Mouse (Mus musculus) CH12.LX (cell line): Measurements from ENCODE around the gene AI837181. TPM values are rescaled to one million over a fixed set of nuclear protein-coding genes. Genes with fewer than 3 reads are reported as not detected.

Experiments used
- DNase-seq: peaks from one replicate; pipeline ENCODE4 v3.0.0-alpha.2; 2013; ENCODE audit errors: extremely low read depth
- H3K27ac ChIP-seq: 2 replicates; pipeline ENCODE4 v1.5.1; 2012; ENCODE audit warnings: low read depth, mild to moderate bottlenecking, control low read depth, moderate library complexity; ENCODE audit not compliant: insufficient read depth
- H3K27me3 ChIP-seq: replicated peaks from 2 replicates; pipeline ENCODE3; 2012; ENCODE audit warnings: inconsistent platforms
- H3K36me3 ChIP-seq, 2 experiments: replicated peaks in 1 of 2; 2 replicates each; pipeline versions ENCODE3 to v1.6.1; 2012; ENCODE audit warnings: inconsistent platforms in 1 of 2, low read length in 1 of 2, mild to moderate bottlenecking in 1 of 2, mixed read lengths in 1 of 2, moderate library complexity in 1 of 2; ENCODE audit not compliant: control insufficient read depth in 1 of 2, insufficient read depth in 1 of 2
- H3K4me1 ChIP-seq, 2 experiments: 2 replicates each; pipeline ENCODE4 v1.6.1; 2012; ENCODE audit warnings: inconsistent platforms in 1 of 2, moderate library complexity in 1 of 2; ENCODE audit not compliant: insufficient read depth in 2 of 2, control insufficient read depth in 1 of 2
- H3K4me2 ChIP-seq: 2 replicates; pipeline ENCODE4 v1.6.1; 2012; ENCODE audit warnings: low read depth, mild to moderate bottlenecking, control low read depth; ENCODE audit not compliant: poor library complexity, insufficient read depth, severe bottlenecking
- H3K4me3 ChIP-seq, 3 experiments: fragments of 150-350 bp in 1 of 3; sonication (generic) in 1 of 3; replicated peaks in 1 of 3; 2 replicates each; pipeline versions ENCODE3 to v1.5.1; 2011 to 2012; ENCODE audit warnings: low read depth in 2 of 3, low read length in 2 of 3, mild to moderate bottlenecking in 2 of 3, moderate library complexity in 2 of 3, control low read depth in 1 of 3, improper control_type of control experiment in 1 of 3, inconsistent platforms in 1 of 3, mixed read lengths in 1 of 3; ENCODE audit not compliant: poor library complexity in 1 of 3
- H3K79me2 ChIP-seq: replicated peaks from 2 replicates; pipeline ENCODE4 v1.6.1; 2012; ENCODE audit warnings: mild to moderate bottlenecking, moderate library complexity; ENCODE audit not compliant: control insufficient read depth, poor library complexity, insufficient read depth, severe bottlenecking; ENCODE audit errors: extremely low read depth
- H3K9ac ChIP-seq: 2 replicates; pipeline ENCODE4 v1.6.1; 2012; ENCODE audit warnings: low read depth, mild to moderate bottlenecking, control low read depth, moderate library complexity; ENCODE audit not compliant: insufficient read depth
- H3K9me3 ChIP-seq: replicated peaks from 2 replicates; pipeline ENCODE3; 2012; ENCODE audit warnings: low read length, inconsistent platforms, mixed read lengths
- CHD1 ChIP-seq: IDR thresholded peaks from 2 replicates; pipeline ENCODE4 v1.6.1; 2012; ENCODE audit warnings: low read depth, low read length, improper control_type of control experiment, inconsistent platforms
- CHD2 ChIP-seq: IDR thresholded peaks from 2 replicates; pipeline ENCODE4 v1.6.1; 2011; ENCODE audit warnings: low read length, improper control_type of control experiment
- CTCF ChIP-seq, 2 experiments: IDR thresholded peaks in 1 of 2; conservative IDR thresholded peaks in 1 of 2; 2 replicates each; pipeline ENCODE4 v1.5.1; 2011 to 2012; ENCODE audit warnings: low read depth in 2 of 2, low read length in 2 of 2, improper control_type of control experiment in 1 of 2, inconsistent platforms in 1 of 2, mild to moderate bottlenecking in 1 of 2, moderate library complexity in 1 of 2
- E2F4 ChIP-seq: IDR thresholded peaks from 2 replicates; pipeline ENCODE4 v1.6.1; 2011; ENCODE audit warnings: low read depth, low read length, improper control_type of control experiment; ENCODE audit not compliant: insufficient replicate concordance
- ELF1 ChIP-seq: IDR thresholded peaks from 2 replicates; pipeline ENCODE4 v1.6.1; 2014; ENCODE audit warnings: low read depth, mild to moderate bottlenecking, inconsistent platforms, low read length, improper control_type of control experiment
- EP300 ChIP-seq: IDR thresholded peaks from 2 replicates; pipeline ENCODE4 v1.6.1; 2011; ENCODE audit warnings: low read length, improper control_type of control experiment
- ETS1 ChIP-seq: conservative IDR thresholded peaks from 2 replicates; pipeline ENCODE4 v1.6.1; 2012; ENCODE audit warnings: low read depth, mild to moderate bottlenecking, inconsistent platforms, low read length, improper control_type of control experiment, moderate library complexity
- HCFC1 ChIP-seq: IDR thresholded peaks from 2 replicates; pipeline ENCODE4 v1.6.1; 2012; ENCODE audit warnings: low read depth, mild to moderate bottlenecking, inconsistent platforms, low read length, improper control_type of control experiment
- IRF4 ChIP-seq: IDR thresholded peaks from 2 replicates; pipeline ENCODE4 v1.6.1; 2014; ENCODE audit warnings: low read depth, mild to moderate bottlenecking, inconsistent platforms, low read length, improper control_type of control experiment
- JUND ChIP-seq: conservative IDR thresholded peaks from 2 replicates; pipeline ENCODE4 v1.6.1; 2011; ENCODE audit warnings: low read depth, low read length, improper control_type of control experiment
- KAT2A ChIP-seq: IDR thresholded peaks from 2 replicates; pipeline ENCODE4 v1.6.1; 2012; ENCODE audit warnings: low read length, improper control_type of control experiment, inconsistent platforms; ENCODE audit not compliant: insufficient replicate concordance
- MAFK ChIP-seq: IDR thresholded peaks from 2 replicates; pipeline ENCODE4 v1.6.1; 2011; ENCODE audit warnings: low read length, improper control_type of control experiment; ENCODE audit not compliant: insufficient replicate concordance
- MAX ChIP-seq: IDR thresholded peaks from 2 replicates; pipeline ENCODE4 v1.6.1; 2011; ENCODE audit warnings: low read length, improper control_type of control experiment
- MEF2A ChIP-seq: IDR thresholded peaks from 2 replicates; pipeline ENCODE4 v1.6.1; 2014; ENCODE audit warnings: low read depth, mild to moderate bottlenecking, inconsistent platforms, low read length, improper control_type of control experiment, borderline replicate concordance
- MXI1 ChIP-seq: IDR thresholded peaks from 2 replicates; pipeline ENCODE4 v1.6.1; 2011; ENCODE audit warnings: mild to moderate bottlenecking, low read depth, low read length, improper control_type of control experiment
- MYC ChIP-seq: IDR thresholded peaks from 2 replicates; pipeline ENCODE4 v1.6.1; 2011; ENCODE audit warnings: low read depth, mild to moderate bottlenecking, improper control_type of control experiment, low read length
- NRF1 ChIP-seq: IDR thresholded peaks from 2 replicates; pipeline ENCODE4 v1.6.1; 2014; ENCODE audit warnings: low read depth, mild to moderate bottlenecking, inconsistent platforms, low read length, improper control_type of control experiment, moderate library complexity
- PAX5 ChIP-seq: IDR thresholded peaks from 2 replicates; pipeline ENCODE4 v1.6.1; 2012; ENCODE audit warnings: low read length, inconsistent platforms, mixed read lengths
- RCOR1 ChIP-seq: conservative IDR thresholded peaks from 2 replicates; pipeline ENCODE4 v1.6.1; 2012; ENCODE audit warnings: low read depth, mild to moderate bottlenecking, inconsistent platforms, low read length, improper control_type of control experiment
- SMC3 ChIP-seq: IDR thresholded peaks from 2 replicates; pipeline ENCODE4 v1.6.1; 2011; ENCODE audit warnings: low read depth, low read length, improper control_type of control experiment
- TBP ChIP-seq: conservative IDR thresholded peaks from 2 replicates; pipeline ENCODE4 v1.6.1; 2011; ENCODE audit warnings: low read depth, low read length, improper control_type of control experiment
- TCF12 ChIP-seq: IDR thresholded peaks from 2 replicates; pipeline ENCODE4 v1.6.1; 2014; ENCODE audit warnings: low read depth, mild to moderate bottlenecking, inconsistent platforms, low read length, improper control_type of control experiment
- UBTF ChIP-seq: IDR thresholded peaks from 2 replicates; pipeline ENCODE4 v1.6.1; 2012; ENCODE audit warnings: low read depth, mild to moderate bottlenecking, inconsistent platforms, low read length, improper control_type of control experiment, moderate library complexity
- USF1 ChIP-seq: IDR thresholded peaks from 2 replicates; pipeline ENCODE4 v1.6.1; 2014; ENCODE audit warnings: low read depth, mild to moderate bottlenecking, inconsistent platforms, low read length, improper control_type of control experiment
- USF2 ChIP-seq: conservative IDR thresholded peaks from 2 replicates; pipeline ENCODE4 v1.6.1; 2011; ENCODE audit warnings: low read depth, low read length, improper control_type of control experiment
- ZC3H11A ChIP-seq: IDR thresholded peaks from 2 replicates; pipeline ENCODE4 v1.6.1; 2012; ENCODE audit warnings: low read depth, mild to moderate bottlenecking, inconsistent platforms, low read length, improper control_type of control experiment
- ZKSCAN1 ChIP-seq: IDR thresholded peaks from 2 replicates; pipeline ENCODE4 v1.6.1; 2012; ENCODE audit warnings: low read depth, inconsistent platforms, low read length, improper control_type of control experiment, borderline replicate concordance
- ZNF384 ChIP-seq: IDR thresholded peaks from 2 replicates; pipeline ENCODE4 v1.6.1; 2012; ENCODE audit warnings: low read depth, low read length, improper control_type of control experiment, inconsistent platforms
- dilution Hi-C: fragments of 300-500 bp; cut with MboI; formaldehyde crosslinking; loops from 2 replicates; pipeline ENCODE4 v1.14.3; 2020; ENCODE audit warnings: low sequenced_read_pairs; ENCODE audit not compliant: extremely low pct_unique_long_range_greater_than_20kb, extremely low pct_ligation_motif_present
- in situ Hi-C: fragments of 300-500 bp; cut with MboI; formaldehyde crosslinking; loops from 3 replicates; pipeline ENCODE4 v1.14.3; 2019; ENCODE audit warnings: low sequenced_read_pairs, low pct_ligation_motif_present, low pct_unique_long_range_greater_than_20kb, mixed read lengths
- polyA plus RNA-seq: library from polyadenylated mRNA; unstranded; fragments of >175 nt; gene quantifications from 2 replicates; pipeline ENCODE4 v1.2.1, GENCODE M21; 2012; ENCODE audit warnings: low read depth; ENCODE audit not compliant: insufficient read length
- total RNA-seq, 2 experiments: library from RNA; depleted of rRNA; stranded (reverse); fragments of 300-350 nt in 1 of 2; fragments of >200 nt in 1 of 2; gene quantifications; 2 replicates each; pipeline ENCODE4 v1.2.3; 2012 to 2014

The AI837181 gene
- total and polyA plus RNA-seq, 3 experiments, result 9.8 to 25.1 (median 22.0) TPM

GRCm38 (mm10) chr19:5455568-5455967 lies 30.6 kb downstream of the AI837181 start:
- no peak for DNase-seq
- peaks cover 0 to 19% of the 10 kb centered on the region in 2 experiments for H3K36me3 ChIP-seq
- H3K9me3 ChIP-seq, result no peaks in the 10 kb centered on the region
- in situ Hi-C loops, result loop anchor here (5.0 kb wide), 1 partner anchor 37 kb away; the partner anchor contains the start of gene Cfl1
- no peak overlapping the region for H3K9ac ChIP-seq
- TF ChIP-seq ELF1 (no peak), SMC3 (no peak), RCOR1 (no peak), CHD2 (no peak), PAX5 (no peak), MAFK (no peak), TCF12 (no peak), USF1 (no peak), NRF1 (no peak), USF2 (no peak), CTCF (conservative IDR thresholded peaks at IDR 0.05 in 1 of 2, IDR thresholded peaks at IDR 0.05 in 1 of 2; ENCODE audit: low read depth in 2 of 2, low read length in 2 of 2) (no peak), E2F4 (no peak), MEF2A (no peak), MYC (no peak), ZKSCAN1 (no peak), MXI1 (no peak), ETS1 (no peak), UBTF (no peak), ZC3H11A (no peak)
- no peak overlapping the region for H3K4me2 ChIP-seq
- dilution Hi-C loops, result no loop called here
- H3K27me3 ChIP-seq, result peaks cover 7% of the 10 kb centered on the region
- H3K4me3 ChIP-seq, result no peak overlapping the region
- H3K27ac ChIP-seq, result no peak overlapping the region
- peaks cover 6 to 26% of the 10 kb centered on the region in 2 experiments; a peak in 3 of 4 replicates for H3K4me1 ChIP-seq
- peaks cover 6% of the 10 kb centered on the region; the same call in 1 of the 2 replicates for H3K79me2 ChIP-seq

- Histone ChIP-seq H3K9ac (peak overlapping the region; percentile 85), H3K36me3 (peaks cover 0 to 20% of the 10 kb centered on the region in 2 experiments), H3K4me2 (peak overlapping the region; percentile 86), H3K4me1 (peaks cover 8 to 29% of the 10 kb centered on the region in 2 experiments; a peak in 3 of 4 replicates), H3K27ac (no peak overlapping the region), H3K4me3 (peak overlapping the region; percentile 56 to 91 (median 77)), H3K27me3 (peaks cover 7% of the 10 kb centered on the region), H3K79me2 (peaks cover 12% of the 10 kb centered on the region), H3K9me3 (no peaks in the 10 kb centered on the region)
- dilution Hi-C loops, result no loop called here
- TF ChIP-seq HCFC1 (no peak), IRF4 (no peak), TCF12 (no peak), CTCF (conservative IDR thresholded peaks at IDR 0.05 in 1 of 2, IDR thresholded peaks at IDR 0.05 in 1 of 2; ENCODE audit: low read depth in 2 of 2, low read length in 2 of 2) (no peak), MYC (no peak), ELF1 (no peak), PAX5 (no peak), KAT2A (no peak), MAX (no peak), CHD1 (no peak), RCOR1 (no peak), ZC3H11A (no peak), EP300 (no peak), TBP (no peak), JUND (no peak), ZNF384 (no peak), MAFK (no peak), ETS1 (no peak), CHD2 (no peak)
- DNase-seq, result no peak
- in situ Hi-C loops, result loop anchor here (5.0 kb wide), 1 partner anchor 36 kb away; the partner anchor contains the start of gene Cfl1
Measured at GRCm38 (mm10) chr19:5456241-5456921, 31.4 kb downstream of the AI837181 start.
